Mouse (Mus musculus) midbrain, embryonic 14.5 days (tissue): ENCODE measurements around the gene Tmed8. TPM values are rescaled to one million over a fixed set of nuclear protein-coding genes. Genes with fewer than 3 reads are reported as not detected.
A peak's percentile ranks its signal among the peaks of the same experiment; 100 is the strongest.

Experiments
- ATAC-seq: fragments of 200-750 bp; cut with Nextera tagmentation; 2 replicates; pipeline ENCODE4 v1.8.0; 2017; ENCODE audit warnings: moderate number of reproducible peaks, moderate library complexity; ENCODE audit not compliant: low FRiP score, low TSS enrichment
- DNase-seq: peaks from one replicate; pipeline ENCODE4 v3.0.0-alpha.2; 2015
- H3K27ac ChIP-seq: fragments of 300-500 bp; sonication (generic); replicated peaks from 2 replicates; pipeline ENCODE4 v1.5.1; 2014; ENCODE audit warnings: mild to moderate bottlenecking, low read depth, low read length, moderate library complexity
- H3K27me3 ChIP-seq: fragments of 300-500 bp; sonication (generic); 2 replicates; pipeline ENCODE4 v1.6.1; 2014; ENCODE audit warnings: low read length, control low read depth, mixed read lengths; ENCODE audit not compliant: control insufficient read depth, insufficient read depth
- H3K36me3 ChIP-seq: fragments of 300-500 bp; sonication (generic); 2 replicates; pipeline ENCODE4 v1.6.1; 2014; ENCODE audit warnings: low read length, control low read depth; ENCODE audit not compliant: control insufficient read depth, insufficient read depth
- H3K4me1 ChIP-seq: fragments of 300-500 bp; sonication (generic); 2 replicates; pipeline ENCODE4 v1.6.1; 2014; ENCODE audit warnings: mild to moderate bottlenecking, antibody characterized with exemption, low read length, control low read depth; ENCODE audit not compliant: control insufficient read depth, insufficient read depth
- H3K4me2 ChIP-seq: fragments of 300-500 bp; sonication (generic); 2 replicates; pipeline ENCODE4 v1.6.1; 2014; ENCODE audit warnings: mild to moderate bottlenecking, low read length, moderate library complexity
- H3K4me3 ChIP-seq: fragments of 300-500 bp; sonication (generic); replicated peaks from 2 replicates; pipeline ENCODE4 v1.5.1; 2014; ENCODE audit warnings: low read depth, low read length
- H3K9ac ChIP-seq: fragments of 300-500 bp; sonication (generic); replicated peaks from 2 replicates; pipeline ENCODE4 v1.6.1; 2014; ENCODE audit warnings: mild to moderate bottlenecking, low read length, moderate library complexity
- H3K9me3 ChIP-seq: fragments of 300-500 bp; sonication (generic); 2 replicates; pipeline ENCODE4 v1.6.1; 2016; ENCODE audit warnings: low read length, control low read depth, mixed read lengths; ENCODE audit not compliant: control insufficient read depth
- WGBS: fragments of 180-500 bp; shearing (Covaris S2); extraction: QIAGEN DNeasy Blood & Tissue Kit; methylation state at CpG from one replicate; pipeline ENCODE4 v1.1.7; 2014; 5-methylcytosine and 5-hydroxymethylcytosine counted together
- polyA plus RNA-seq: library from polyadenylated mRNA; unstranded; fragments of >200 nt; fragmentation: Nextera tagmentation; extraction: Ambion mirVana; gene quantifications from 2 replicates; pipeline ENCODE4 v1.2.1, GENCODE M21; 2014

The Tmed8 gene
- polyA plus RNA-seq, 1 experiment from 2014 or later, result 6.5 TPM

DNA sequence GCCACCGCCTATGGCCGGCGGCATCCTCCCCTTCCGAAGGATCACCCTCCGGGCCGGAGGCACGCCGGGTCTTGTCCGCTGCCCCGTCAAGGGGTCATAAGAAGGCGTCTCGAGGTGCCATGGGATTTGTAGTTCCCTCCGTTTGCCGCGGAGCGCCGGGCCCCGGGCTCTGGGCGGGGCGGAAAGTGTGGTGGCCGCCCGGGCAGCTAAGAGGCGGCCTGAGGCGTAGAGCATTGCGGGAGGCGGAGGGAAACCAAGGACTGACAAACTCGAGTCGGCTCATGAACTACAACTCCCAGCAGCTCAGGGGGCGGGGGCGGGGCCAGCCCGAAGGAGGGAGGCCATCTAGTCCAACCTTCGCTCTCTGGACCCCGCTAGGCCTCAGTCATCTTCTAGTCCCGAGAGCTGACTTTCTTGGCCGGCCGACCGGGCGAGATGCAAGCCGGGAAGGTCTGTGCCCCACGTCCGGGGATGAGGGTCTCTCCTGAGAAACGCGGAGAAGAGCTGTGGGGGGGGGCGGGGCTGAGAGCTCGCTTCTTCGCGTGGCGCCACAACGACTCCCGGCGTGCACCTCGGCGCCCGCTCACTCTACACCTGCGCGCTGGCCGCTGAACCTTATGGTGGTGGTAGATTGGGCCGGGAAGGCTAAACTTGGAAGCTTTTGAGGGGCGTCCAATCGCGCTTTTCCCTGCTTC lies 52.7 kb downstream of the Tmed8 start, which contains the start of gene Pomt2:
Pomt2 (minus strand) TSS at position 574 of the 695 bp plus-strand sequence.
- DNase-seq (peak; percentile 94), ATAC-seq (peak; percentile 95)
- H3K27ac ChIP-seq, result peak within 1 kb of the TSS; percentile 98
- peaks cover 11% of the 10 kb centered on the region; the same call in 1 of the 2 replicates for H3K4me1 ChIP-seq
- peak within 1 kb of the TSS; percentile 65 for H3K4me2 ChIP-seq
- peak within 1 kb of the TSS; percentile 80 for H3K9ac ChIP-seq
- H3K9me3 ChIP-seq, result 0 out of 2 replicates have a peak, but pooled peaks cover 1% of the 10 kb centered on the region
- no peaks in the 10 kb centered on the region for H3K36me3 ChIP-seq
- H3K27me3 ChIP-seq, result no peaks in the 10 kb centered on the region
- under 1% methylated on average over 59 of the region's 61 CpGs for WGBS
- H3K4me3 ChIP-seq, result peak within 1 kb of the TSS; percentile 92

DNA sequence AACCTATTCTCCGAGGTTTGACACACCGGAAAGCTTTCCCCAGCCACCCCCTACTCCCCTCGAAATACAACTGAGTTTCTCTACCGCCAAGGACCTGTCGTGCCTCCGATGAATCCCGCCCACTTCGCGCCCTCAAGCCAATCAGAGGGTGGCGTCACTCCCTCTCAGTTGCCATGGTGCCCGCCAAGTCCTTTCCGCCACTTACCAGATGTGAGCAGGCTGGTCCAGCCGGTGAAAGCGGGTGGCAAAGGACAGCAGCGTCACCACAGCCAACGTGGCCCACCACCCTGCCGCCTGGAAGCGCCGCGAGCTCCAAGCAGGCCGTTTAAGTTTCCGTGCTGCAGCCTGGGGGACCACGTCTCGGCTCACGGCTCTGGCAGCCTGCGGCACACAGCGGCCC lies 53.3 kb downstream of the Tmed8 start, which contains the start of gene Gstz1:
Gstz1 (plus strand) TSS at position 200 of the 400 bp plus-strand sequence.
- Histone ChIP-seq H3K9me3 (no peaks in the 10 kb centered on the region), H3K27me3 (no peaks in the 10 kb centered on the region), H3K9ac (peak within 1 kb of the TSS; percentile 80), H3K4me2 (peak within 1 kb of the TSS; percentile 65), H3K4me3 (peak within 1 kb of the TSS; percentile 92), H3K27ac (peak within 1 kb of the TSS; percentile 98), H3K36me3 (no peaks in the 10 kb centered on the region), H3K4me1 (peaks cover 11% of the 10 kb centered on the region; the same call in 1 of the 2 replicates)
- DNase-seq, result peak; percentile 93
- ATAC-seq, result peak; percentile 89
- under 1% methylated on average over 27 of the region's 27 CpGs for WGBS

DNA sequence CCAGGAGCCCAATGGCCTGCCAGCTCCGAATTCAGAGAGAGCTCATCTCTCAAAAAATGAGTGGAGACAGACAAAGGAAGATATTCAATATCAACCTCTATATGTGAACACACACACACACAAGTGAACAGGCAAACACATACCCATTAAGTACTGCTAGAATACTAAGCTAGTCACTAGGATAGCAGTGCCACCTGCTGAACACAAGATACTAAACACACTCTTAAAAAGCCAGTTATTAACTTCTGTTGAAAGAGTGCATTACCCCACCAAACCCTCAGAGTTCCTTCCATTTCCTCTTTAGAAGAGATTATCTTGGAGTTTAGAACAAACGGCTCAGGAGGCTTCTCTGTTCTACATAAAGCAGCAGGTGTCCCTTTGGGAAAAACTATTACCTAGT lies 58.1 kb downstream of the Tmed8 start:
- no peak for ATAC-seq

DNA sequence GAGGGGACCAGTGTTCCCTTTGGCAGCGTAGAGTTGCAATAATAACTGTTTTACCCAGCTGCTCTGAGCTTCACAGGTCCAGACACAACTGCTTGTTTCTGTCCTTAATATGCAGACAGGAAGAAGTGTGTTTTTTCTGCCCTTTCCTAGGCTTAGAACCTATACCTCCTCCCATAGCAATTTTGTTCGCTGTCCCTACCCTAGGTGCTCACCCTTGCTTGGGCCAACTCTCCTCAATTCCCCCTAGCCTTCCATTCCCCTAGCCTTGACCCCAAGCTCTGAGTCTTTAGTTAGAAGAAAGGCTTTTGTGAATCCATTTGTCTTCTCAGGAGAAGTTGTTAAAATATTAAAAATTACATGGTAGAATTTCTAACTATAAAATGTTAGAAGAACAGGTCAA lies 61.5 kb downstream of the Tmed8 start:
- ATAC-seq, result no peak
- Histone ChIP-seq H3K36me3 (peaks cover 5% of the 10 kb centered on the region; the same call in 1 of the 2 replicates), H3K9ac (no peak overlapping the region), H3K4me1 (0 out of 2 replicates have a peak, but pooled peaks cover 3% of the 10 kb centered on the region), H3K27ac (0 out of 2 replicates have a peak overlapping the region, but pooled peaks have one; percentile 49), H3K4me3 (no peak overlapping the region), H3K9me3 (no peaks in the 10 kb centered on the region), H3K27me3 (no peaks in the 10 kb centered on the region), H3K4me2 (no peak overlapping the region)
- DNase-seq, result no peak
- WGBS, result 44% methylated on average over 2 of the region's 2 CpGs

More for the DNA sequence above, 58.1 kb downstream of the Tmed8 start:
- H3K27ac ChIP-seq, result no peak overlapping the region
- WGBS, result 81% methylated on average over 2 of the region's 2 CpGs
- no peak for DNase-seq
- 0 out of 2 replicates have a peak, but pooled peaks cover 8% of the 10 kb centered on the region for H3K4me1 ChIP-seq
- H3K4me2 ChIP-seq, result no peak overlapping the region
- H3K4me3 ChIP-seq, result no peak overlapping the region
- H3K9me3 ChIP-seq, result no peaks in the 10 kb centered on the region
- no peaks in the 10 kb centered on the region for H3K36me3 ChIP-seq
- no peaks in the 10 kb centered on the region for H3K27me3 ChIP-seq
- H3K9ac ChIP-seq, result no peak overlapping the region

DNA sequence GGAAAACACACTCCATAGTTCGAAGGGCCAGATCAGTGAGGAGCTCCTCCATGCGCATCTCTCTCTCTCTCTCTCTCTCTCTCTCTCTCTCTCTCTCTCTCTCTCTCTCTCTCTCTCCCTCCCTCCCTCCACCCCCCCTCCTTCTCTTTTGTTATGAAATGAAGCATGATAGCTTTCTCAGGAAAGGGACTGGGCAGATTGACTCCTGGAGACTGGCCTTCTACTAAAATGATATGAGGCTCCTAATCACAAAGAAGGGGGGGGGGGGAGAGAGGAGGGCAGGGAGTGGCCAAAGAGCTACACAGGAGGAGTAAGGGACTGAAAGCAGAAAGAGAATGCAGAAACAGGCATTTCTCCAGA lies 61.9 kb downstream of the Tmed8 start:
- Histone ChIP-seq H3K4me1 (0 out of 2 replicates have a peak, but pooled peaks cover 3% of the 10 kb centered on the region), H3K27me3 (no peaks in the 10 kb centered on the region), H3K9ac (no peak overlapping the region), H3K9me3 (no peaks in the 10 kb centered on the region), H3K4me3 (no peak overlapping the region), H3K4me2 (no peak overlapping the region), H3K36me3 (peaks cover 7% of the 10 kb centered on the region; the same call in 1 of the 2 replicates), H3K27ac (peak overlapping the region; percentile 39; the same call in 1 of the 2 replicates)
- ATAC-seq (no peak), DNase-seq (no peak)
- WGBS, result 24% methylated on average over 2 of the region's 2 CpGs

DNA sequence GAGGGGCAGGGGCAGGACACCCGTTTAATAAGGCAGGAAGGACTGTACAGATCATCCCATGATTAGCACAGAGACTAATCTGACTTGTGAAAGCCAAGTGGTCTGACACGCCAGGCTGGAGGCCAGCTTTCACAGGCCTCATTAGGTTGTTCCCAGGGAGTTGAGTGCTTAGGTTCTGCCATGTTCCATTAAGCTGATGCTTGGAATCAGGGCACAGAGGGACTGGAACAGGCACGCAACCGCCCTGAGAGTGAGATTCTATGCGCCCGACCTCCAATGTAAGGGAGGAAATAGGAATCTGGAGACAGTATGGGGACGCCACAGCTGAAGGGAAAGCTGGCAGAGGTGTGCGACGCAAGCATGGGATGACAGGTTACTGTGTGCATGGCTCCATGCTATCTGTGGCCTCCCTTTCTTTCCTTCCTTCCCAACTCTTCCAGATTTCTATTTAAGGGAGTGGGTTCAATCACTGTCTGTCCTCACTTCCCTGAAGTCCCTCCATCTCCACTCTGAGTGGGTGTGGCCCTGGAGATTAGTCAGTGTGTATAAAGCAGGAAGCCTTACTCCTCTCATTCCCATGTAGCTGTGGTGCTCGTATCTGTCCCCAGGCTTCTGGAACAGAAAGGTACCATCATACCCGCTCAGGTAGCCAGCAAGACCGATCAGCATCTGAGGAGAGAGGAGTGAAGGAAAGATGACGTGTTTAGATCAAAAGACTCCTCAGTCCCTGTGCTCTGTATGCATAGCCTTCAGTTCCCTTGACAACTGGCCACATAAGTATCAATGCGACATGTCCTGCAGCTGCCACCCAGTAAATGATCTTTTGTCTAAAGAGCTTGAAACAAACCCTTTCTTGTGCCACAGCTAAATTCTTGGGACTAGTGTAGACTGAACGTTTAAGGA lies 62.6 kb downstream of the Tmed8 start:
- no peaks in the 10 kb centered on the region for H3K27me3 ChIP-seq
- 0 out of 2 replicates have a peak, but pooled peaks cover 3% of the 10 kb centered on the region for H3K4me1 ChIP-seq
- WGBS, result 40% methylated on average over 15 of the region's 15 CpGs
- ATAC-seq (peak; percentile 70), DNase-seq (peak; percentile 58)
- no peaks in the 10 kb centered on the region for H3K9me3 ChIP-seq
- H3K27ac ChIP-seq, result peak overlapping the region; percentile 39; the same call in 1 of the 2 replicates
- no peak overlapping the region for H3K4me2 ChIP-seq
- no peak overlapping the region for H3K9ac ChIP-seq
- peaks cover 13% of the 10 kb centered on the region; the same call in 1 of the 2 replicates for H3K36me3 ChIP-seq
- H3K4me3 ChIP-seq, result no peak overlapping the region

DNA sequence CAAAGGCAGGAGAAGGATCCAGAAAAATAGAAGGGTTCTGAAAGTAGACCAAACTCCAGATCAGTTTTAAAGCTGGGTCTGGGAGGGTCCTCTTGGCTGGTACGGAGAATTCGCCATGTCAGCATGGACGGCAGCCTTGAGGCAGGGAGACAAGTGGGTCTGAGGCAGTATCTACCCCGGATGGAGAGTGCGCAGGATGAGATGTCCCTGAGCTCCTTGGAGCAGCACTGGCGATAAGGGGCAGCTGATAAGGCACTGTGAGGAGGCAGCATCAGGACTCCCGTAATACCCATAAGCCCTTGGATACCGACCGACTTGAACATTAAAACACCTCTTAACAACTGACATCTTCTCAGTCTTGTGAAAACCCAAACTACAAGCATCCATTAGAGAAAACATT lies 67.5 kb downstream of the Tmed8 start:
- Histone ChIP-seq H3K9ac (no peak overlapping the region), H3K27me3 (no peaks in the 10 kb centered on the region), H3K4me2 (no peak overlapping the region), H3K9me3 (no peaks in the 10 kb centered on the region), H3K4me3 (no peak overlapping the region), H3K36me3 (peaks cover 31% of the 10 kb centered on the region; the same call in 1 of the 2 replicates), H3K4me1 (0 out of 2 replicates have a peak, but pooled peaks cover 2% of the 10 kb centered on the region), H3K27ac (no peak overlapping the region)
- no peak for DNase-seq
- 94% methylated on average over 9 of the region's 9 CpGs for WGBS
- no peak for ATAC-seq

DNA sequence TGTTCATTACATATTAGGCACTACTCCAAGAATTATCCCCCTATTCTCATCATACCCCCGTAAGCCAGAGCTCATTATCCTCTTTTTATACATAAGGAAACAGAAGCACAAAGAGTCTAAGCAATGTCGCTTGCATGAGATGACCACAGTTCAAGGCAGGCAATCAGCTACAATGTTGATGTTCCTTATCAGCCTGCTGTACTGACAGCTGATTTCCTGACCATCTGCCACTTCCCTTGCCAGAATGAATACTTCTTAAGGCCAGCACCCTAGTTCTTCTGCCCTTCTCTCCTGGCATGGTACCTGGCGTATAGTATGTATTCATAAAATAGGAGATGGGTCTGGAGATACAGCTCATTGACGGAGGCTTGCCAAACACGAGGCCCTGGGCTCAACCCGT lies 68.0 kb downstream of the Tmed8 start:
- H3K27me3 ChIP-seq, result no peaks in the 10 kb centered on the region
- H3K4me1 ChIP-seq, result no peaks in the 10 kb centered on the region
- no peaks in the 10 kb centered on the region for H3K9me3 ChIP-seq
- WGBS, result 93% methylated on average over 6 of the region's 6 CpGs
- H3K36me3 ChIP-seq, result peaks cover 36% of the 10 kb centered on the region; the same call in 1 of the 2 replicates
- no peak for ATAC-seq
- H3K27ac ChIP-seq, result no peak overlapping the region
- H3K9ac ChIP-seq, result no peak overlapping the region
- no peak for DNase-seq
- no peak overlapping the region for H3K4me3 ChIP-seq
- no peak overlapping the region for H3K4me2 ChIP-seq
